Mouse (Mus musculus) CH12.LX (cell line): ENCODE measurements at regions not wholly inside any gene's neighbourhood (a gene's known extent, or its start where the extent isn't known, plus 50 kb on each side); places are given as distances from the start of the nearest gene placed in this dataset.

Source experiments
- DNase-seq: peaks from one replicate; pipeline ENCODE4 v3.0.0-alpha.2; 2013; ENCODE audit errors: extremely low read depth
- H3K27ac ChIP-seq: 2 replicates; pipeline ENCODE4 v1.5.1; 2012; ENCODE audit warnings: low read depth, mild to moderate bottlenecking, control low read depth, moderate library complexity; ENCODE audit not compliant: insufficient read depth
- H3K27me3 ChIP-seq: replicated peaks from 2 replicates; pipeline ENCODE3; 2012; ENCODE audit warnings: inconsistent platforms
- H3K36me3 ChIP-seq, 2 experiments: replicated peaks in 1 of 2; 2 replicates each; pipeline versions ENCODE3 to v1.6.1; 2012; ENCODE audit warnings: inconsistent platforms in 1 of 2, low read length in 1 of 2, mild to moderate bottlenecking in 1 of 2, mixed read lengths in 1 of 2, moderate library complexity in 1 of 2; ENCODE audit not compliant: control insufficient read depth in 1 of 2, insufficient read depth in 1 of 2
- H3K4me1 ChIP-seq, 2 experiments: 2 replicates each; pipeline ENCODE4 v1.6.1; 2012; ENCODE audit warnings: inconsistent platforms in 1 of 2, moderate library complexity in 1 of 2; ENCODE audit not compliant: insufficient read depth in 2 of 2, control insufficient read depth in 1 of 2
- H3K4me2 ChIP-seq: 2 replicates; pipeline ENCODE4 v1.6.1; 2012; ENCODE audit warnings: low read depth, mild to moderate bottlenecking, control low read depth; ENCODE audit not compliant: poor library complexity, insufficient read depth, severe bottlenecking
- H3K4me3 ChIP-seq, 3 experiments: fragments of 150-350 bp in 1 of 3; sonication (generic) in 1 of 3; replicated peaks in 1 of 3; 2 replicates each; pipeline versions ENCODE3 to v1.5.1; 2011 to 2012; ENCODE audit warnings: low read depth in 2 of 3, low read length in 2 of 3, mild to moderate bottlenecking in 2 of 3, moderate library complexity in 2 of 3, control low read depth in 1 of 3, improper control_type of control experiment in 1 of 3, inconsistent platforms in 1 of 3, mixed read lengths in 1 of 3; ENCODE audit not compliant: poor library complexity in 1 of 3
- H3K79me2 ChIP-seq: replicated peaks from 2 replicates; pipeline ENCODE4 v1.6.1; 2012; ENCODE audit warnings: mild to moderate bottlenecking, moderate library complexity; ENCODE audit not compliant: control insufficient read depth, poor library complexity, insufficient read depth, severe bottlenecking; ENCODE audit errors: extremely low read depth
- H3K9ac ChIP-seq: 2 replicates; pipeline ENCODE4 v1.6.1; 2012; ENCODE audit warnings: low read depth, mild to moderate bottlenecking, control low read depth, moderate library complexity; ENCODE audit not compliant: insufficient read depth
- H3K9me3 ChIP-seq: replicated peaks from 2 replicates; pipeline ENCODE3; 2012; ENCODE audit warnings: low read length, inconsistent platforms, mixed read lengths
- BHLHE40 ChIP-seq: IDR thresholded peaks from 2 replicates; pipeline ENCODE4 v1.6.1; 2011; ENCODE audit warnings: mild to moderate bottlenecking, low read depth, low read length, improper control_type of control experiment
- CHD2 ChIP-seq: IDR thresholded peaks from 2 replicates; pipeline ENCODE4 v1.6.1; 2011; ENCODE audit warnings: low read length, improper control_type of control experiment
- CTCF ChIP-seq, 2 experiments: IDR thresholded peaks in 1 of 2; conservative IDR thresholded peaks in 1 of 2; 2 replicates each; pipeline ENCODE4 v1.5.1; 2011 to 2012; ENCODE audit warnings: low read depth in 2 of 2, low read length in 2 of 2, improper control_type of control experiment in 1 of 2, inconsistent platforms in 1 of 2, mild to moderate bottlenecking in 1 of 2, moderate library complexity in 1 of 2
- E2F4 ChIP-seq: IDR thresholded peaks from 2 replicates; pipeline ENCODE4 v1.6.1; 2011; ENCODE audit warnings: low read depth, low read length, improper control_type of control experiment; ENCODE audit not compliant: insufficient replicate concordance
- ELF1 ChIP-seq: IDR thresholded peaks from 2 replicates; pipeline ENCODE4 v1.6.1; 2014; ENCODE audit warnings: low read depth, mild to moderate bottlenecking, inconsistent platforms, low read length, improper control_type of control experiment
- EP300 ChIP-seq: IDR thresholded peaks from 2 replicates; pipeline ENCODE4 v1.6.1; 2011; ENCODE audit warnings: low read length, improper control_type of control experiment
- ETS1 ChIP-seq: conservative IDR thresholded peaks from 2 replicates; pipeline ENCODE4 v1.6.1; 2012; ENCODE audit warnings: low read depth, mild to moderate bottlenecking, inconsistent platforms, low read length, improper control_type of control experiment, moderate library complexity
- GABPA ChIP-seq: IDR thresholded peaks from 2 replicates; pipeline ENCODE4 v1.6.1; 2012; ENCODE audit warnings: low read depth, low read length, improper control_type of control experiment, inconsistent platforms; ENCODE audit not compliant: insufficient replicate concordance
- HCFC1 ChIP-seq: IDR thresholded peaks from 2 replicates; pipeline ENCODE4 v1.6.1; 2012; ENCODE audit warnings: low read depth, mild to moderate bottlenecking, inconsistent platforms, low read length, improper control_type of control experiment
- JUN ChIP-seq: IDR thresholded peaks from 2 replicates; pipeline ENCODE4 v1.6.1; 2011; ENCODE audit warnings: low read depth, mild to moderate bottlenecking, low read length, improper control_type of control experiment, moderate library complexity; ENCODE audit not compliant: insufficient read depth
- JUND ChIP-seq: conservative IDR thresholded peaks from 2 replicates; pipeline ENCODE4 v1.6.1; 2011; ENCODE audit warnings: low read depth, low read length, improper control_type of control experiment
- KAT2A ChIP-seq: IDR thresholded peaks from 2 replicates; pipeline ENCODE4 v1.6.1; 2012; ENCODE audit warnings: low read length, improper control_type of control experiment, inconsistent platforms; ENCODE audit not compliant: insufficient replicate concordance
- MAFK ChIP-seq: IDR thresholded peaks from 2 replicates; pipeline ENCODE4 v1.6.1; 2011; ENCODE audit warnings: low read length, improper control_type of control experiment; ENCODE audit not compliant: insufficient replicate concordance
- MAX ChIP-seq: IDR thresholded peaks from 2 replicates; pipeline ENCODE4 v1.6.1; 2011; ENCODE audit warnings: low read length, improper control_type of control experiment
- MAZ ChIP-seq: IDR thresholded peaks from 2 replicates; pipeline ENCODE4 v1.6.1; 2012; ENCODE audit warnings: low read depth, mild to moderate bottlenecking, inconsistent platforms, low read length, improper control_type of control experiment, moderate library complexity
- MXI1 ChIP-seq: IDR thresholded peaks from 2 replicates; pipeline ENCODE4 v1.6.1; 2011; ENCODE audit warnings: mild to moderate bottlenecking, low read depth, low read length, improper control_type of control experiment
- MYC ChIP-seq: IDR thresholded peaks from 2 replicates; pipeline ENCODE4 v1.6.1; 2011; ENCODE audit warnings: low read depth, mild to moderate bottlenecking, improper control_type of control experiment, low read length
- NELFE ChIP-seq: IDR thresholded peaks from 2 replicates; pipeline ENCODE4 v1.6.1; 2011; ENCODE audit warnings: low read depth, low read length, improper control_type of control experiment
- NRF1 ChIP-seq: IDR thresholded peaks from 2 replicates; pipeline ENCODE4 v1.6.1; 2014; ENCODE audit warnings: low read depth, mild to moderate bottlenecking, inconsistent platforms, low read length, improper control_type of control experiment, moderate library complexity
- POLR2AphosphoS2 ChIP-seq: IDR thresholded peaks from 2 replicates; pipeline ENCODE4 v1.6.1; 2011; ENCODE audit warnings: low read depth, low read length, improper control_type of control experiment
- RAD21 ChIP-seq: IDR thresholded peaks from 2 replicates; pipeline ENCODE4 v1.6.1; 2011; ENCODE audit warnings: low read depth, mild to moderate bottlenecking, low read length, improper control_type of control experiment, moderate library complexity
- SIN3A ChIP-seq: IDR thresholded peaks from 2 replicates; pipeline ENCODE4 v1.6.1; 2012; ENCODE audit warnings: low read length, improper control_type of control experiment, inconsistent platforms
- SMC3 ChIP-seq: IDR thresholded peaks from 2 replicates; pipeline ENCODE4 v1.6.1; 2011; ENCODE audit warnings: low read depth, low read length, improper control_type of control experiment
- TCF12 ChIP-seq: IDR thresholded peaks from 2 replicates; pipeline ENCODE4 v1.6.1; 2014; ENCODE audit warnings: low read depth, mild to moderate bottlenecking, inconsistent platforms, low read length, improper control_type of control experiment
- UBTF ChIP-seq: IDR thresholded peaks from 2 replicates; pipeline ENCODE4 v1.6.1; 2012; ENCODE audit warnings: low read depth, mild to moderate bottlenecking, inconsistent platforms, low read length, improper control_type of control experiment, moderate library complexity
- USF1 ChIP-seq: IDR thresholded peaks from 2 replicates; pipeline ENCODE4 v1.6.1; 2014; ENCODE audit warnings: low read depth, mild to moderate bottlenecking, inconsistent platforms, low read length, improper control_type of control experiment
- ZKSCAN1 ChIP-seq: IDR thresholded peaks from 2 replicates; pipeline ENCODE4 v1.6.1; 2012; ENCODE audit warnings: low read depth, inconsistent platforms, low read length, improper control_type of control experiment, borderline replicate concordance
- ZMIZ1 ChIP-seq: IDR thresholded peaks from 2 replicates; pipeline ENCODE4 v1.6.1; 2012; ENCODE audit warnings: low read depth, mild to moderate bottlenecking, inconsistent platforms, low read length, improper control_type of control experiment
- ZNF384 ChIP-seq: IDR thresholded peaks from 2 replicates; pipeline ENCODE4 v1.6.1; 2012; ENCODE audit warnings: low read depth, low read length, improper control_type of control experiment, inconsistent platforms
- dilution Hi-C: fragments of 300-500 bp; cut with MboI; formaldehyde crosslinking; loops from 2 replicates; pipeline ENCODE4 v1.14.3; 2020; ENCODE audit warnings: low sequenced_read_pairs; ENCODE audit not compliant: extremely low pct_unique_long_range_greater_than_20kb, extremely low pct_ligation_motif_present
- in situ Hi-C: fragments of 300-500 bp; cut with MboI; formaldehyde crosslinking; loops from 3 replicates; pipeline ENCODE4 v1.14.3; 2019; ENCODE audit warnings: low sequenced_read_pairs, low pct_ligation_motif_present, low pct_unique_long_range_greater_than_20kb, mixed read lengths

GRCm38 (mm10) chr8:128026981-128027380 is 331.4 kb upstream of the Nrp1 start:
- Histone ChIP-seq H3K79me2 (no peaks in the 10 kb centered on the region), H3K27ac (no peak overlapping the region), H3K27me3 (no peaks in the 10 kb centered on the region), H3K4me3 (no peak overlapping the region), H3K9ac (no peak overlapping the region), H3K4me2 (no peak overlapping the region), H3K36me3 (no peaks in the 10 kb centered on the region), H3K4me1 (peaks cover 10 to 28% of the 10 kb centered on the region in 2 experiments; a peak in 3 of 4 replicates), H3K9me3 (no peaks in the 10 kb centered on the region)
- no peak for DNase-seq
- TF ChIP-seq BHLHE40 (no peak), MAZ (no peak), JUND (no peak), NELFE (no peak), ZMIZ1 (no peak), RAD21 (no peak), MAFK (no peak), MAX (no peak), CTCF (conservative IDR thresholded peaks at IDR 0.05 in 1 of 2, IDR thresholded peaks at IDR 0.05 in 1 of 2; ENCODE audit: low read depth in 2 of 2, low read length in 2 of 2) (no peak), UBTF (no peak), CHD2 (no peak), ZNF384 (no peak)
- dilution Hi-C loops (no loop called here), in situ Hi-C loops (no loop called here)

- peak; percentile 80 for DNase-seq
- H3K4me1 ChIP-seq: peaks cover 10 to 42% of the 10 kb centered on the region in 2 experiments; a peak in 3 of 4 replicates
- dilution Hi-C loops: no loop called here
- peak overlapping the region in 1 of 3 experiments; percentile 2 for H3K4me3 ChIP-seq
- H3K9me3 ChIP-seq: no peaks in the 10 kb centered on the region
- H3K9ac ChIP-seq: no peak overlapping the region; the same call in 1 of the 2 replicates
- no peaks in the 10 kb centered on the region for H3K36me3 ChIP-seq
- H3K79me2 ChIP-seq: no peaks in the 10 kb centered on the region
- H3K27me3 ChIP-seq: no peaks in the 10 kb centered on the region
- H3K4me2 ChIP-seq: peak overlapping the region; percentile 37
- in situ Hi-C loops: loop anchor here (10.0 kb wide), 1 partner anchor 324 kb away; the partner anchor contains the start of gene Nrp1
- peak overlapping the region; percentile 49; the same call in 1 of the 2 replicates for H3K27ac ChIP-seq
- no peak for TF ChIP-seq ELF1
- TF ChIP-seq USF1: no peak
- peak; percentile 77 for TF ChIP-seq EP300
- TF ChIP-seq MAZ: no peak
- no peak for TF ChIP-seq GABPA
- no peak for TF ChIP-seq SIN3A
- TF ChIP-seq ZMIZ1: no peak
- TF ChIP-seq E2F4: no peak
- no peak for TF ChIP-seq ZKSCAN1
- no peak for TF ChIP-seq NRF1
- peak; percentile 56; the same call in 1 of the 2 replicates for TF ChIP-seq ETS1
- TF ChIP-seq HCFC1: no peak
- peak; percentile 38; the same call in 1 of the 2 replicates for TF ChIP-seq TCF12
- no peak for TF ChIP-seq KAT2A
- TF ChIP-seq MYC: peak; percentile 33; the same call in 1 of the 2 replicates
- no peak for TF ChIP-seq JUN
- TF ChIP-seq UBTF: no peak
- no peak for TF ChIP-seq MXI1
- peak; percentile 37; the same call in 1 of the 2 replicates for TF ChIP-seq ZNF384
- peak; percentile 1; the same call in 1 of the 2 replicates for TF ChIP-seq SMC3
- peak; percentile 43 for TF ChIP-seq BHLHE40
- no peak for TF ChIP-seq CTCF (conservative IDR thresholded peaks at IDR 0.05 in 1 of 2, IDR thresholded peaks at IDR 0.05 in 1 of 2; ENCODE audit: low read depth in 2 of 2, low read length in 2 of 2)
- no peak for TF ChIP-seq POLR2AphosphoS2
- TF ChIP-seq JUND: peak; percentile 21; the same call in 1 of the 2 replicates
Measured at GRCm38 (mm10) chr8:128030335-128031280, 327.8 kb upstream of the Nrp1 start.
